Mouse (Mus musculus): Measurements from ENCODE around the gene Mrps26. TPM values are rescaled to one million over a fixed set of nuclear protein-coding genes. Genes with fewer than 3 reads are reported as not detected.
"Not testable (repeated sequence)": the region's sequence is repeated elsewhere in the genome, so short reads cannot be mapped to it uniquely, and the experiment has no call there.

Mrps26 gene
- total RNA-seq, 2 experiments from 2014 or later, result 82.5 to 86.7 TPM

GRCm38 (mm10) chr2:130546957-130547356, 16.6 kb upstream of the Mrps26 start:
- Histone ChIP-seq H3K4me3 (no peak overlapping the region), H3K27ac (no peak overlapping the region)
- TF ChIP-seq CTCF (conservative IDR thresholded peaks at IDR 0.05), result no peak
- no peak for DNase-seq (ENCODE audit: low spot score in 2 of 2)

- no peak for DNase-seq (ENCODE audit: low spot score in 2 of 2)
- no peak for TF ChIP-seq CTCF (conservative IDR thresholded peaks at IDR 0.05)
- Histone ChIP-seq H3K27ac (no peak overlapping the region), H3K4me3 (no peak overlapping the region)
Measured at GRCm38 (mm10) chr2:130554841-130555240, 8.7 kb upstream of the Mrps26 start.

GRCm38 (mm10) chr2:130556292-130556691, 7.2 kb upstream of the Mrps26 start:
- no peak for DNase-seq (ENCODE audit: low spot score in 2 of 2)
- TF ChIP-seq CTCF (conservative IDR thresholded peaks at IDR 0.05), result no peak
- no peak overlapping the region for H3K27ac ChIP-seq
- no peak overlapping the region for H3K4me3 ChIP-seq

GRCm38 (mm10) chr2:130557462-130557861, 6.1 kb upstream of the Mrps26 start:
- TF ChIP-seq CTCF (conservative IDR thresholded peaks at IDR 0.05), result no peak
- Histone ChIP-seq H3K27ac (no peak overlapping the region), H3K4me3 (no peak overlapping the region)
- no peak for DNase-seq (ENCODE audit: low spot score in 2 of 2)

- Histone ChIP-seq H3K4me3 (no peak overlapping the region), H3K27ac (no peak overlapping the region)
- no peak for DNase-seq (ENCODE audit: low spot score in 2 of 2)
- peak; percentile 58 for TF ChIP-seq CTCF (conservative IDR thresholded peaks at IDR 0.05)
Measured at GRCm38 (mm10) chr2:130558015-130558414, 5.5 kb upstream of the Mrps26 start.

GRCm38 (mm10) chr2:130564063-130564462, 521 bp downstream of the Mrps26 start:
- peak overlapping the region; percentile 97 for H3K27ac ChIP-seq
- no peak for TF ChIP-seq CTCF (conservative IDR thresholded peaks at IDR 0.05)
- H3K4me3 ChIP-seq, result peak overlapping the region; percentile 63
- DNase-seq (ENCODE audit: low spot score in 2 of 2), result no peak

GRCm38 (mm10) chr2:130564983-130565382, 1.4 kb downstream of the Mrps26 start:
- peak overlapping the region; percentile 63 for H3K4me3 ChIP-seq

GRCm38 (mm10) chr2:130568921-130569320, 5.4 kb downstream of the Mrps26 start:
- DNase-seq (ENCODE audit: low spot score in 2 of 2), result no peak
- TF ChIP-seq CTCF (conservative IDR thresholded peaks at IDR 0.05), result no peak
- no peak overlapping the region for H3K4me3 ChIP-seq
- no peak overlapping the region for H3K27ac ChIP-seq

More at GRCm38 (mm10) chr2:130564983-130565382, 1.4 kb downstream of the Mrps26 start:
- DNase-seq (ENCODE audit: low spot score in 2 of 2), result peak; percentile 38 to 59
- TF ChIP-seq CTCF (conservative IDR thresholded peaks at IDR 0.05), result no peak
- H3K27ac ChIP-seq, result peak overlapping the region; percentile 97; the same call in 1 of the 2 replicates

GRCm38 (mm10) chr2:130569926-130570325, 6.4 kb downstream of the Mrps26 start:
- Histone ChIP-seq H3K4me3 (no peak overlapping the region), H3K27ac (no peak overlapping the region)
- no peak for DNase-seq (ENCODE audit: low spot score in 2 of 2)
- no peak for TF ChIP-seq CTCF (conservative IDR thresholded peaks at IDR 0.05)

GRCm38 (mm10) chr2:130574960-130575359, 11.4 kb downstream of the Mrps26 start:
- Histone ChIP-seq H3K4me3 (no peak overlapping the region), H3K27ac (no peak overlapping the region)
- no peak for DNase-seq (ENCODE audit: low spot score in 2 of 2)
- TF ChIP-seq CTCF (conservative IDR thresholded peaks at IDR 0.05), result peak; percentile 28

GRCm38 (mm10) chr2:130575873-130576272, 12.3 kb downstream of the Mrps26 start, which contains the start of gene Oxt:
TSS of gene Oxt (plus strand) at chr2:130576173.
- no peak within 1 kb of the TSS for H3K27ac ChIP-seq
- peak within 1 kb of the TSS; percentile 34; the same call in 1 of the 2 replicates for H3K4me3 ChIP-seq
- TF ChIP-seq CTCF (conservative IDR thresholded peaks at IDR 0.05), result no peak
- DNase-seq (ENCODE audit: low spot score in 2 of 2), result no peak

- DNase-seq (ENCODE audit: low spot score in 2 of 2); H3K27ac ChIP-seq: not testable (repeated sequence)
- H3K4me3 ChIP-seq, result peak overlapping the region; percentile 34; the same call in 1 of the 2 replicates
Measured at GRCm38 (mm10) chr2:130576564-130576963, 13.0 kb downstream of the Mrps26 start.

GRCm38 (mm10) chr2:130577021-130577420, 13.5 kb downstream of the Mrps26 start:
- no peak for DNase-seq (ENCODE audit: low spot score in 2 of 2)
- no peak for TF ChIP-seq CTCF (conservative IDR thresholded peaks at IDR 0.05)
- no peak overlapping the region for H3K4me3 ChIP-seq
- no peak overlapping the region for H3K27ac ChIP-seq

- Histone ChIP-seq H3K27ac (no peak overlapping the region), H3K4me3 (no peak overlapping the region)
- no peak for DNase-seq (ENCODE audit: low spot score in 2 of 2)
- TF ChIP-seq CTCF (conservative IDR thresholded peaks at IDR 0.05), result no peak
Measured at GRCm38 (mm10) chr2:130577632-130578031, 14.1 kb downstream of the Mrps26 start.

- Histone ChIP-seq H3K4me3 (no peak overlapping the region), H3K27ac (no peak overlapping the region)
- peak; percentile 76 for TF ChIP-seq CTCF (conservative IDR thresholded peaks at IDR 0.05)
- DNase-seq (ENCODE audit: low spot score in 2 of 2), result peak; percentile 32 to 85
Measured at GRCm38 (mm10) chr2:130578148-130578547, 14.6 kb downstream of the Mrps26 start.

All from layer of hippocampus, adult 2 months (tissue).